Mouse (Mus musculus) spleen, adult 2 months (tissue): ENCODE data around the gene Ick.
"Not testable (repeated sequence)": the region's sequence is repeated elsewhere in the genome, so short reads cannot be mapped to it uniquely, and the experiment has no call there.

Source experiments
- CTCF ChIP-seq: fragments of 200-500 bp; IDR thresholded peaks from 2 replicates; pipeline ENCODE4 v1.5.1; 2011; ENCODE audit warnings: mild to moderate bottlenecking, inconsistent platforms; ENCODE audit not compliant: insufficient read depth, insufficient read length, insufficient replicate concordance; ENCODE audit errors: extremely low read depth
- POLR2A ChIP-seq: fragments of 200-500 bp; IDR thresholded peaks from 2 replicates; pipeline ENCODE4 v1.6.1; 2011; ENCODE audit warnings: low read depth, low read length, inconsistent platforms

- TF ChIP-seq CTCF, POLR2A: not testable (repeated sequence)
Observed at GRCm38 (mm10) chr9:78182474-78182873, 73.5 kb downstream of the Ick start, which contains the start of gene Gsta4.
